In the genomic region with DNA sequence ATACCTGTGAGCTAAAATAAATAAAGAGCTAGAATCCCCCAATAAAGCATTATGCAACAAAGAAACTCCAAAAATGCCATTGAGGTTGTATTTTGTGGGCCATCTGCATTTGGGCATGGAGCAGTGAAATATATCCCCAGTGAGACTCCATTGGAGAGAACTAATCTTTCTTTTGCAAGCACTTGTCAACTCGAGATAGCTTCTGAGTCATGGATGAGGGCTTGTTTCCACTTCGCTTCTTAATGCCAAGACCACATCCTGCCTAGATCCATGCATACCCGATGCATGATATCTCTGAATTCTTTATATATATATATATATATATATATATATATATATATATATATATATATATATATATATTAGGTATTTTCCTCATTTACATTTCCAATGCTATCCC, we compare ENCODE assay signal across 30 mouse cellular contexts.
"Had no signal": no experiment of that assay in that cellular context is flagged by ENCODE, and none has a peak within 500 bp of the region (broad histone marks: within the 10 kb centered on the region; RNA-seq: fewer than 3 reads in every experiment).

No protein-coding gene starts in this region.

- DNase-seq: heart, postnatal 10 days; heart, postnatal 14 days; heart, postnatal 36 days; heart, postnatal 4 days; kidney, adult 11 months; kidney, adult 18-20 months; kidney, adult 2 months; kidney, adult 8-10 months; kidney, adult 9 months; kidney, postnatal 10 days; kidney, postnatal 14 days; kidney, postnatal 25 days; kidney, postnatal 36 days; kidney, postnatal 4 days; layer of hippocampus, adult 9-11 months; layer of hippocampus, postnatal 36 days had no signal

- H3K9ac ChIP-seq: heart, embryonic 12.5 days; heart, embryonic 13.5 days; heart, embryonic 15.5 days; hindbrain, embryonic 12.5 days; hindbrain, embryonic 13.5 days; hindbrain, embryonic 14.5 days; hindbrain, embryonic 15.5 days; intestine, embryonic 15.5 days; kidney, embryonic 15.5 days had no signal

- H3K4me3 ChIP-seq: heart, embryonic 10.5 days; heart, embryonic 12.5 days; heart, embryonic 13.5 days; heart, embryonic 15.5 days; hindbrain, embryonic 10.5 days; hindbrain, embryonic 12.5 days; hindbrain, embryonic 13.5 days; hindbrain, embryonic 15.5 days; intestine, embryonic 15.5 days; kidney, embryonic 15.5 days; layer of hippocampus, adult 2 months had no signal

- H3K27ac ChIP-seq: heart, embryonic 10.5 days; heart, embryonic 13.5 days; heart, embryonic 15.5 days; hindbrain, embryonic 10.5 days; hindbrain, embryonic 12.5 days; hindbrain, embryonic 13.5 days; hindbrain, embryonic 14.5 days; hindbrain, embryonic 15.5 days; hindbrain, postnatal 0 days; intestine, embryonic 15.5 days; kidney, embryonic 15.5 days; kidney, postnatal 0 days; layer of hippocampus, adult 2 months had no signal

- H3K36me3 ChIP-seq: heart, embryonic 10.5 days; heart, embryonic 12.5 days; heart, embryonic 13.5 days; heart, embryonic 15.5 days; hindbrain, embryonic 10.5 days; hindbrain, embryonic 12.5 days; hindbrain, embryonic 13.5 days; hindbrain, embryonic 15.5 days; intestine, embryonic 15.5 days; kidney, embryonic 15.5 days had no signal

- H3K9me3 ChIP-seq: heart, embryonic 10.5 days; heart, embryonic 12.5 days; heart, embryonic 13.5 days; heart, embryonic 15.5 days; hindbrain, embryonic 10.5 days; hindbrain, embryonic 12.5 days; hindbrain, embryonic 13.5 days; hindbrain, embryonic 15.5 days; intestine, embryonic 15.5 days; kidney, embryonic 15.5 days had no signal

- H3K4me1 ChIP-seq: heart, embryonic 10.5 days; heart, embryonic 12.5 days; heart, embryonic 13.5 days; heart, embryonic 15.5 days; hindbrain, embryonic 10.5 days; hindbrain, embryonic 12.5 days; hindbrain, embryonic 13.5 days; hindbrain, embryonic 15.5 days; intestine, embryonic 15.5 days; kidney, embryonic 15.5 days had no signal

- H3K27me3 ChIP-seq: heart, embryonic 12.5 days; heart, embryonic 13.5 days; heart, embryonic 15.5 days; hindbrain, embryonic 12.5 days; hindbrain, embryonic 13.5 days; hindbrain, embryonic 15.5 days; intestine, embryonic 15.5 days; kidney, embryonic 15.5 days had no signal
